Mouse (Mus musculus) forebrain, embryonic 15.5 days (tissue): ENCODE results near the gene Tmbim6. TPM values are rescaled to one million over a fixed set of nuclear protein-coding genes. Genes with fewer than 3 reads are reported as not detected.

ENCODE experiments used
- ATAC-seq: fragments of 200-750 bp; cut with Nextera tagmentation; replicated peaks from 2 replicates; pipeline ENCODE4 v1.8.0; 2017; ENCODE audit warnings: mild to moderate bottlenecking, moderate TSS enrichment, moderate library complexity
- H3K27ac ChIP-seq: fragments of 300-500 bp; sonication (generic); replicated peaks from 2 replicates; pipeline ENCODE4 v1.5.1; 2015; ENCODE audit warnings: mild to moderate bottlenecking, inconsistent platforms
- H3K27me3 ChIP-seq: fragments of 300-500 bp; sonication (generic); 2 replicates; pipeline ENCODE4 v1.6.1; 2015; ENCODE audit warnings: inconsistent platforms
- H3K36me3 ChIP-seq: fragments of 300-500 bp; sonication (generic); 2 replicates; pipeline ENCODE4 v1.6.1; 2015; ENCODE audit warnings: mild to moderate bottlenecking, inconsistent platforms
- H3K4me1 ChIP-seq: fragments of 300-500 bp; sonication (generic); 2 replicates; pipeline ENCODE4 v1.6.1; 2015; ENCODE audit warnings: inconsistent platforms
- H3K4me2 ChIP-seq: fragments of 300-500 bp; sonication (generic); replicated peaks from 2 replicates; pipeline ENCODE4 v1.6.1; 2015; ENCODE audit warnings: mild to moderate bottlenecking, inconsistent platforms
- H3K4me3 ChIP-seq: fragments of 300-500 bp; sonication (generic); 2 replicates; pipeline ENCODE4 v1.5.1; 2015; ENCODE audit warnings: mild to moderate bottlenecking, inconsistent platforms
- H3K9ac ChIP-seq: fragments of 300-500 bp; sonication (generic); replicated peaks from 2 replicates; pipeline ENCODE4 v1.6.1; 2015; ENCODE audit warnings: mild to moderate bottlenecking, inconsistent platforms
- H3K9me3 ChIP-seq: fragments of 300-500 bp; sonication (generic); 2 replicates; pipeline ENCODE4 v1.6.1; 2016; ENCODE audit warnings: inconsistent platforms
- WGBS: fragments of 180-500 bp; shearing (Covaris S2); methylation state at CpG from one replicate; pipeline ENCODE4 v1.1.7; 2015; ENCODE audit warnings: mixed read lengths; 5-methylcytosine and 5-hydroxymethylcytosine counted together
- polyA plus RNA-seq: library from polyadenylated mRNA; unstranded; fragments of >200 nt; fragmentation: Nextera tagmentation; extraction: Ambion mirVana; gene quantifications from 2 replicates; pipeline ENCODE4 v1.2.1, GENCODE M21; 2015

The Tmbim6 gene
- polyA plus RNA-seq, 1 experiment from 2014 or later: 263 TPM

DNA sequence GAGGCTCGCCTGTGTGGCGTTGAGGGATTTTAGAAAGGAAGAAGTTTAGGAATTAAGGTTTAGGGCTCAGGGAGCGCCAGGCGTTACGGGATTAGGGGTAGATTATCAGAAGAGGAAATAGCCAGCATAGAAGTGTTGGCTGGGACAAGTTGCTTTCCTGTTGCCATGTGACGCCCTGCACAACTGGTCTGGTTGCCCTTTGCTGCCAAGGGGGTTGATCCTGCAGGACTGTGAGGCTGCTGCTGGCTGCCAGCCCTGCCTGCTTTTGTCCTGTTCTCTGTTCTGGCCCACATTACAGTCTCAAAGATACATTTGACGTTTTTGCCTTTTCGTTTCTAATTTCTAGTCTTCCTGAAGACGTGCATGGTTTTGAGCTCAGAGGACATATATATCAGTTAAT is 12.5 kb downstream of the Tmbim6 start:
- Histone ChIP-seq H3K4me1 (no peaks in the 10 kb centered on the region), H3K36me3 (peaks cover 72% of the 10 kb centered on the region), H3K27me3 (no peaks in the 10 kb centered on the region), H3K4me2 (no peak overlapping the region), H3K9ac (no peak overlapping the region), H3K4me3 (no peak overlapping the region), H3K27ac (no peak overlapping the region), H3K9me3 (no peaks in the 10 kb centered on the region)
- 89% methylated on average over 9 of the region's 9 CpGs for WGBS
- ATAC-seq: no peak

DNA sequence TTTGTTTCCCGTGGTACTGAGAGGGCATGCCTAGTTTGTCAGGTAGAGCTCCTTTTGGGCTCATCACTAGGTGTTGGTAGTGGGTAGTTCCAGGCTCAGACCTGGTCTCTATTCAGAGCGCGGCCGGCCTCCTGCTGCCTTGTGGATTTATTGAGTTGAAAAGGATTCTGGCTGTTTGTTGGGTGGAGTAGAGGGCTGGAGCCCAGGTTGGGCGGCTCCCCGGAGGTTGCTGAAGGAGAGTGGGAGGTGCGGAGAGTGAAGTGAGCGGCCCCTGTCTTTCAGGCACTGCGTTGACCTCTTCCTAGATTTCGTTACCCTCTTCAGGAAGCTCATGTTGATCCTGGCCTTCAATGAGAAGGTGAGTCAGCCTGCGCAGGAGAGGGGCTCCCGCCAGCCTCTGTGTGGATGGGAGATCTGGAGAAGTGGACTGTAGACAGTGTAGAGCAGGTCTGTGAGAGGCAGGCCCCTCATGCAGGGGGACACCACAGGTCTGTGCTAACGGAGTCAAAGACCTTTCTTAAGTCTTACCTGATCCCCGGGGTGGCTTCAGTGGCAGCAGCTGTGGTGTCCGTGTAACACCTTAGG is 14.4 kb downstream of the Tmbim6 start:
- no peak overlapping the region for H3K27ac ChIP-seq
- no peaks in the 10 kb centered on the region for H3K27me3 ChIP-seq
- H3K4me3 ChIP-seq: no peak overlapping the region
- 90% methylated on average over 15 of the region's 15 CpGs for WGBS
- H3K36me3 ChIP-seq: peaks cover 74% of the 10 kb centered on the region
- H3K9ac ChIP-seq: no peak overlapping the region
- H3K9me3 ChIP-seq: no peaks in the 10 kb centered on the region
- no peak overlapping the region for H3K4me2 ChIP-seq
- H3K4me1 ChIP-seq: no peaks in the 10 kb centered on the region
- no peak for ATAC-seq

DNA sequence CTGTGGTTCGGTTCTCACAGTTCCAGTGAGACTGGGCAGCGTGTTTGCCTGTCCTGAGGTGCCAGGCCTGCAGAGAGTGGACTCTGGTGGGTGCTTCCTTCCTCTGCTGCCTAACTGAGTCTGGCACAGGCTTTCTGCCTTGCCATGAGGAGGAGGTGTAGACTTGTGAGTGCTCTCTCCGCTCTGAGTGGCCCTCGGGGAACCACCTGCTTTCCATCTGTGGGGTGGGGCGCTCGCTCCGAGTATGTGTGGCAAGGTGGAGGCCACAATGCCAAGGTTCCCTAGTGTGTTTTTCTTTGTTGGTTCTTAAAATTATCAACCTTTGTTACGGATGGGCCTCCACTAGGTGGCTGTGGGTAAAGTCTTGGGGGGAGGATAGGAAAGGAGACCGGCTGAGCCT is 16.2 kb downstream of the Tmbim6 start:
- no peaks in the 10 kb centered on the region for H3K4me1 ChIP-seq
- WGBS: 92% methylated on average over 9 of the region's 9 CpGs
- no peak overlapping the region for H3K9ac ChIP-seq
- no peaks in the 10 kb centered on the region for H3K9me3 ChIP-seq
- H3K36me3 ChIP-seq: peaks cover 66% of the 10 kb centered on the region
- no peaks in the 10 kb centered on the region for H3K27me3 ChIP-seq
- ATAC-seq: no peak
- H3K4me2 ChIP-seq: no peak overlapping the region
- no peak overlapping the region for H3K4me3 ChIP-seq
- H3K27ac ChIP-seq: no peak overlapping the region

DNA sequence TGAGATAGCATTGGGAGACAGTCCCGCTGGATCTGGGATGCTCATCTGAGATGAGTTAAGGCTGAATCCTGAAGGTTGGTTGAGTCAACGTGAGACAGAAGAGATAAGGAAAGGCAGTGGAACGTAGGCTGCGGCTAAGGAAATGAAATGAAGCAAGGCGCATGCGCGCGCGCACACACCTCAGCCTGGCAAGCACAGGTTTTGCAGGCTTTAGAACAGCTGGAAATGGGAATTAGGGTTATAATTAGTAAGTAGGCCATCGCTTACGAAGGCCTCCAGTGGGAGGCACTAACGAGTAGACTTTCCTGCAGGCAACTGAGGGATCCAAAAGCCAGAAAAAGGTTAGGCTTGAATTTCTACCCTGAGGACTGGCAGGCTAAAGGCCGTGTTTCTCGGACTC is 19.1 kb downstream of the Tmbim6 start:
- WGBS: 62% methylated on average over 14 of the region's 14 CpGs
- H3K4me1 ChIP-seq: peaks cover 4% of the 10 kb centered on the region
- no peak for ATAC-seq
- H3K9ac ChIP-seq: no peak overlapping the region
- peaks cover 37% of the 10 kb centered on the region for H3K36me3 ChIP-seq
- no peak overlapping the region for H3K27ac ChIP-seq
- no peak overlapping the region for H3K4me3 ChIP-seq
- no peak overlapping the region for H3K4me2 ChIP-seq
- H3K9me3 ChIP-seq: no peaks in the 10 kb centered on the region
- no peaks in the 10 kb centered on the region for H3K27me3 ChIP-seq

DNA sequence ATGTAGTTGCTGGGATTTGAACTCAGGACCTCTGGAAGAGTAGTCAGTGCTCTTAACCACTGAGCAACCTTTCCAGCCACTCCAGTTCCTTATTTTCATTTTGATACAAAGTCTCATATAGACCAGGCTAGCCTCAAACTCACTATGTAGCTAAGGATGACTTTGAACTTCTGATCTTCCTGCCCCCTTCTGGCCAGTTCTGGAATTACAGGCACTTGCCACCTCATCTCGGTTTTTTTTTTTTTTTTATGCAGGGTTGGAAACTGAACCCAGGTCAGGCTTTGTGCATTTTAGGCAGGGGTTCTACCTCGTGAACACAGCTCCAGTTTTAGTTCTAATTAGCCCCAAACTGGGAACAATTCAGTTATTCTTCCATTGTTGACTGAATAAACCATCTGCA is 23.1 kb downstream of the Tmbim6 start:
- Histone ChIP-seq H3K36me3 (no peaks in the 10 kb centered on the region), H3K9me3 (no peaks in the 10 kb centered on the region), H3K4me2 (no peak overlapping the region), H3K27ac (no peak overlapping the region), H3K4me1 (peaks cover 12% of the 10 kb centered on the region), H3K27me3 (no peaks in the 10 kb centered on the region), H3K4me3 (no peak overlapping the region), H3K9ac (no peak overlapping the region)
- 19% methylated on average over 2 of the region's 2 CpGs for WGBS
- no peak for ATAC-seq

DNA sequence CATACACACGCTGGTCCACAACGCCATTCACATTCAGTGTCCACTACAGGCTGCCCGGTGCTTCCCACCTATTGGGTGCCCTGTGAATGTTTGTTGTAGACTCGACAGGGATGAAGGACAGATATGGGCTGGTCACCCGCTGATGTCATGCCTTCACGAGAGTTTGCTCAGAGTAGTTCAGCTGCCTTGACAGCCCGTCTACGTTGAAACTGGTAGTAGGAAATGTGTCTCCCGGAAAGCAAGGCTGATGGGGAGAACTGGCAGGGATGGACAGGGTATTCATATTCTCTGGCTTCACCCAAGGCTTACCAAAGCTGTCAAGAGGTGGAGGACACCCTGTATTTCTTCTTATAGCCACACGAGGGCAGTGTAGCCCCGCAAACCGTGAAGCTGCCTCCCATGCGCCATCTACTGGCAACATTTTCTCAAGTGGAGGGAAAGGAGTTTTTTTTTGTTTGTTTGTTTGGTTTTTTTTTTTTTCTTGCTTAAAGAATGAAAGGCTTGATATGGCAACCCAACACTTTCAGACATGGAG is 23.7 kb downstream of the Tmbim6 start:
- Histone ChIP-seq H3K36me3 (no peaks in the 10 kb centered on the region), H3K4me3 (no peak overlapping the region), H3K4me1 (peaks cover 15% of the 10 kb centered on the region), H3K27ac (no peak overlapping the region), H3K4me2 (no peak overlapping the region), H3K9ac (no peak overlapping the region), H3K27me3 (no peaks in the 10 kb centered on the region), H3K9me3 (no peaks in the 10 kb centered on the region)
- peak; percentile 41; the same call in 1 of the 2 replicates for ATAC-seq
- 21% methylated on average over 13 of the region's 13 CpGs for WGBS

DNA sequence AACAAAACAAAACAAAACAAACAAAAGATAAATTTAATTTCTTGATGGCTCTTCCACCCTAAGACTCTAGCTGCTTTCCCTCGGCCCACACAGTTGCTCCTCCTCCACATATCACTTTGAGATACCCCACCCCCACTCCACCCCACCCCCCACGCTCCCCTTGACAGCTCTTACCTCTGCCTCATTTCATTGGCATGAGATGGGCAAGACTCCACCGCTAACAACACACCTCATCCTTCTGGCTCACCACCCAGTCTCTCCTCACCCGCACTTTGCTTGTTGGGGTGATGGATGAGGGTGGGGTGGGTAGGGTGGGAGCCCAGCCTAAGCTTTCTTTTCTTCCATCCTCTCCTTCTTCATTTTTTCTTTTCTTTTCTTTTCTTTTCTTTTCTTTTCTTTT is 24.3 kb downstream of the Tmbim6 start:
- no peak overlapping the region for H3K4me2 ChIP-seq
- no peak overlapping the region for H3K9ac ChIP-seq
- no peaks in the 10 kb centered on the region for H3K36me3 ChIP-seq
- peaks cover 15% of the 10 kb centered on the region for H3K4me1 ChIP-seq
- ATAC-seq: no peak
- H3K27me3 ChIP-seq: no peaks in the 10 kb centered on the region
- no peak overlapping the region for H3K4me3 ChIP-seq
- no peak overlapping the region for H3K27ac ChIP-seq
- H3K9me3 ChIP-seq: no peaks in the 10 kb centered on the region
- 22% methylated on average over 4 of the region's 4 CpGs for WGBS

DNA sequence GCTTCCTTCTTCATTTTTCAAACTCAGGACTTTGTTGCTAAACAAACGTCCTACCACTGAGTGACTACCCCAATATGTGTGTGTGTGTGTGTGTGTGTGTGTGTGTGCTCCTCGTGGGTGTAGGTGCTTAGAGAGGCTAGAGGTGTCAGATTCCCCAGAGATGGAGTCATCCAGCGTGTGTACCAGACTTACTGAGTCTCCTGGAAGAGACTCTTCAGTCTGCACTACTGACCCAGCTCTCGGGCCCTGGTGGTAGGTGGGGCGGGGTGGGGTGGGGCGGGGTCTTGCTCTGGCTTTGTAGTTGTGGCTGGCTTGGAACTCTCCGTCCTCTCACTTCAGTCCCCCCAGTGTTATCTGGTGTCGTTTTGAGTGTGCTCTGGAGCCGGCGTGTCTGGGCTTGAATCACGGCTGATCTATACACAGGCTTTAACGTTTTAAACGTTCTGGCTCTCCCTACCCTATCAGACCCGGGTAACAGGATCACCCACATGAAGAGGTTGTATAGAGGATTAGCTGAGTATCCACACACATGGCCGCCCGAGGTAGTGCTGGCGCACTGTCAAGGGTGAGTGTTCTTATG is 25.1 kb downstream of the Tmbim6 start:
- Histone ChIP-seq H3K27ac (no peak overlapping the region), H3K27me3 (no peaks in the 10 kb centered on the region), H3K4me1 (peaks cover 15% of the 10 kb centered on the region), H3K4me2 (no peak overlapping the region), H3K9ac (no peak overlapping the region), H3K4me3 (no peak overlapping the region), H3K36me3 (peaks cover 7% of the 10 kb centered on the region; the same call in 1 of the 2 replicates), H3K9me3 (no peaks in the 10 kb centered on the region)
- ATAC-seq: no peak
- WGBS: 52% methylated on average over 17 of the region's 17 CpGs

DNA sequence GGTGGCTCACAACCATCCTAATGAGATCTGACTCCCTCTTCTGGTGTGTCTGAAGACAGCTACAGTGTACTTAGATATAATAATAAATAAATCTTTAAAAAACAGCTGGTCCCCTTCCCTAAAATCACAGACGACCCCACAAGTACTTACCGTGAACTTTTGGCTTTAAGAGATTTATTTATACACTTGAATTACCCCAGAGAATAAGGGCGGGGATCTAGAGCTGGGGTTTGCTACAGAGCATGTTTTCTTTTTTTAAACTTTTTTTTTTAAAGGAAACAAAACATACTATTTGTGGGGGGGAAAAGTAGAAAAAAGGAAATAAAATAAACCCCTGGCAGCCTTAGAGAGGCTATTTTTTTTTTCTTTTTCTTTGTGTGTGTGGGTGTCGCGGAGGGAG is 27.4 kb downstream of the Tmbim6 start:
- no peak for ATAC-seq
- WGBS: 12% methylated on average over 5 of the region's 5 CpGs
- no peak overlapping the region for H3K9ac ChIP-seq

DNA sequence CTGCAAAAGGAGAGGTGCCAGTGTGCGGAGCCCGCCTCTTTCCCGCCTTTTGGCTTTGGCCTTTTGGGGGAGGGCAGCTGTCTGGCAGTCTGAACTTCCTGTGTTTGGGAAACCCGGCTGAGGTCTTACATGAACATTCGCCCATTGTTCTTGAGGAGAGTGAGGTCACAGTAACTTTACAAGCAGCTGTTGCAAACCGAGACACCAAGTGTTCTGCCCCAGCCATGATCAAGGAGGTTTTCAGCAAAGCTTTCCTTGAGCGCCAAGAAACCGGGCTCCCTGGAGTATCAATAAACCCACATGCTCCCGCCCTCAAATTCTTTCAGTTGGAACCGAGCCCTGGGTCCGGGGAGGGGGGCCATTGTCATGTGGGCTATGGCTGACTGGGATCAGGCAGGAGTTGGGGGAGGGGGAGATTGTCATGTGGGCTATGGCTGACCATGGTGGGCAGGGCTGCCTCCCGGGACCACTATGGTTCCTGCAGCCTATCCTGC is 27.9 kb downstream of the Tmbim6 start:
- H3K27me3 ChIP-seq: no peaks in the 10 kb centered on the region
- peak; percentile 58 for ATAC-seq
- H3K27ac ChIP-seq: peak overlapping the region; percentile 58
- H3K9me3 ChIP-seq: no peaks in the 10 kb centered on the region
- no peak overlapping the region for H3K4me3 ChIP-seq
- H3K9ac ChIP-seq: no peak overlapping the region
- H3K4me2 ChIP-seq: peak overlapping the region; percentile 14; the same call in 1 of the 2 replicates
- peaks cover 15% of the 10 kb centered on the region for H3K4me1 ChIP-seq
- H3K36me3 ChIP-seq: peaks cover 20% of the 10 kb centered on the region; the same call in 1 of the 2 replicates
- WGBS: 3% methylated on average over 12 of the region's 12 CpGs

More for the DNA sequence above, 27.4 kb downstream of the Tmbim6 start:
- H3K4me1 ChIP-seq: peaks cover 15% of the 10 kb centered on the region
- H3K4me3 ChIP-seq: no peak overlapping the region
- peak overlapping the region; percentile 14; the same call in 1 of the 2 replicates for H3K4me2 ChIP-seq
- H3K27ac ChIP-seq: peak overlapping the region; percentile 58
- no peaks in the 10 kb centered on the region for H3K27me3 ChIP-seq
- H3K9me3 ChIP-seq: no peaks in the 10 kb centered on the region
- peaks cover 16% of the 10 kb centered on the region; the same call in 1 of the 2 replicates for H3K36me3 ChIP-seq

DNA sequence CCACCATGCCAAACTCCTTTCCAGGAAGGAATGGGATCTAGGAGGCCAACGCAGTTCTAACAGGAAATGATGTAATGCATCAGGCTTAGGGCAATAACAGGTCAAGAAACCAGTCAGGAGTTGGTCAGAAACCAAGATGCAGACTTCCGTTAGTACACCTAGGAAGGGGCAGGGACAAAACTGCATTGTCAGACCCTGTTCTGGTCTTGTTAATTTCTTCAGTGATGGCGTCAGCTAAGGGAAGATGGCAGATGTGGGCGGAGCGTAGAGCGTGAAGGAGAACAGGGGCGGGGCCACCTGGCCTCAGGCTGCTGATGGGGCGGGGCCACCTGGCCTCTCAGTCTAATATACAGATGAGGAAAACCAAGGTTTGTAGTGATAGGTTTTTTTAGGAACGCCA is 28.5 kb downstream of the Tmbim6 start:
- Histone ChIP-seq H3K4me3 (no peak overlapping the region), H3K27ac (peak overlapping the region; percentile 58), H3K9ac (no peak overlapping the region), H3K36me3 (peaks cover 25% of the 10 kb centered on the region), H3K9me3 (no peaks in the 10 kb centered on the region), H3K4me1 (peaks cover 15% of the 10 kb centered on the region), H3K4me2 (no peak overlapping the region), H3K27me3 (no peaks in the 10 kb centered on the region)
- 80% methylated on average over 9 of the region's 9 CpGs for WGBS
- no peak for ATAC-seq

DNA sequence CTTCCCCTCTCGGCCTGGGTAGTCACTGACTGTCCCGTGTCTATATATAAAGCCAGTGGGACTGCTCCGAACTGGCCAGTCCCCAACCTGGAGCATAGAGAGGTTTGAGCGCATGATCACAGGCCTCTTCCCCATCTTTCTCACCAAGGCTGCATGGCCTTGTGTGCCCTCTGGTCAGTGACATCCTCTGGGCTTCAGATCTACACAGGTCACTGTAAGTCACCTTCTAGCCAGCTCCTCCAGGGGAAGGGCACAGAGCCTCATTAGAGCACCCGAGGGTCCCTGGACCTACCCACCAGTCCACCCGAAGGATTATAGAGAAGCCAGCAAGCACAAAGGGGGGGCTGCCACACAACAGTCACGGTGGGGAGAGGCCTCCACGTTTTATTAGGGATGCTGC is 29.0 kb downstream of the Tmbim6 start:
- peaks cover 28% of the 10 kb centered on the region for H3K36me3 ChIP-seq
- ATAC-seq: no peak
- H3K9ac ChIP-seq: no peak overlapping the region
- no peak overlapping the region for H3K4me2 ChIP-seq
- no peaks in the 10 kb centered on the region for H3K9me3 ChIP-seq
- no peaks in the 10 kb centered on the region for H3K27me3 ChIP-seq
- H3K4me3 ChIP-seq: no peak overlapping the region
- peaks cover 12% of the 10 kb centered on the region for H3K4me1 ChIP-seq
- peak overlapping the region; percentile 58; the same call in 1 of the 2 replicates for H3K27ac ChIP-seq
- 89% methylated on average over 8 of the region's 8 CpGs for WGBS
